Mouse (Mus musculus) monocyte, adult 2 months (primary cell): ENCODE results near the gene Clec12b.

Source experiments
- DNase-seq, 2 experiments: peaks; one replicate each; pipeline ENCODE4 v3.0.0; 2022; ENCODE audit warnings: low spot score in 2 of 2, low read depth in 1 of 2

Gene Clec12b

DNA sequence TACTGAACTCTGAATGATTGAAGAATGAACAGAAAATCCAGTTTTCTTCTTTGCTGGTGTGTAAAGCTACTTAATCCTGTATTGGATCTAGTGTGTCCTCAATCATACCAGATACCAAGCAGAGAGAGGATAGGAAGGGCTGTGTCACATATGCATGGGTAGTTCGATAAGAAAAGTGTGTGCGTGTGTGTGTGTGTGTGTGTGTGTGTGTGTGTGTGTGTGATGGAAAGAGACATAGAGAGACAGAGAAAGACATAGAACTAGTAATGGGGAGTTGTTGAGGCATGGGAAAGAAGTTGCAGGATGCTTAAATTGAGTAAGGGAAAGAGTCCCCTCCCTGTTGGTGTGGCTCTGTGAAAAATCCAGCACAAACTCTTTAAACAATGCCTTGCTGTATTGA is at the start of gene Clec12b:
TSS of gene Clec12b (minus strand) at position 101 of the 400 bp plus-strand sequence.
- no peak for DNase-seq

GRCm38 (mm10) chr6:129434239-129434638 is 48.6 kb upstream of the Clec12b start:
- peak; percentile 57 to 66 for DNase-seq

DNA sequence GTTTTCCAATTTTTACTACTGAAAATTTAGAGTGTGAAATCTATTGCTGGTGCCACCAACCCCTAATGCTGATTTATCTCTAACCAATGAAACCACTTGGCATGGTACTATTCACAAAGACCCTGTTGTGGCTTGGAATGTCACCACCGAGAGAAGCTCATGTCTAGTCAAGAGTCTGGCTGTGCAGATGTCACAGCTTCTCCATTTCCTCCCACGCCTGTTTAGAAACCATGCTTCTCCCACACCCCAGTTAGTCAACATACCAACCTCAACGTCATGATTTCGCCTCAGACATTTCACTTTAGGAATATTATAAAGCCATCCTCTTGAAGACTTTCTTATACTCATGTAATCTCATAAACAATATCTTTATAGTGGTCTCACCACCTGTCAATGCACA is 41.6 kb upstream of the Clec12b start:
- DNase-seq, result no peak

GRCm38 (mm10) chr6:129425812-129426211 is 40.1 kb upstream of the Clec12b start:
- no peak for DNase-seq

- DNase-seq, result no peak
Measured at GRCm38 (mm10) chr6:129425217-129425616, 39.5 kb upstream of the Clec12b start.

DNA sequence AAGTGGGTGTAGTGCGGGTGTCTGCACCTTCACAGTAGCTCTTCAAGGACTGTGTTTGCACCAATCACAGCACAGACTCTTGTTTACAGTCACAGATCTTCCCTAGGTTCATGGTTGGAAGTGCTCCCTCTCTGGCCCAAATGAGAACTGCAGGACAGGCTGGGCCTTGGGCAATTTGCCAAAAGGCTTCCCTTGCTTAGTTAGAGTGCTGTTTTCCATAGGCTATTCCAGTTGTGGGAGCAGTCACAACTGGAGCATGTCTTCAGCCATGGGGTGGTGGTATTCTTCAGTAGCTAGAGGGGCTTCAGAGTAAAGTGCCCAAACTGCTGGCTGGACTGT is 38.0 kb upstream of the Clec12b start:
- DNase-seq, result peak; percentile 30 to 65

- DNase-seq, result no peak
Measured at GRCm38 (mm10) chr6:129423040-129423733, 37.5 kb upstream of the Clec12b start.

DNA sequence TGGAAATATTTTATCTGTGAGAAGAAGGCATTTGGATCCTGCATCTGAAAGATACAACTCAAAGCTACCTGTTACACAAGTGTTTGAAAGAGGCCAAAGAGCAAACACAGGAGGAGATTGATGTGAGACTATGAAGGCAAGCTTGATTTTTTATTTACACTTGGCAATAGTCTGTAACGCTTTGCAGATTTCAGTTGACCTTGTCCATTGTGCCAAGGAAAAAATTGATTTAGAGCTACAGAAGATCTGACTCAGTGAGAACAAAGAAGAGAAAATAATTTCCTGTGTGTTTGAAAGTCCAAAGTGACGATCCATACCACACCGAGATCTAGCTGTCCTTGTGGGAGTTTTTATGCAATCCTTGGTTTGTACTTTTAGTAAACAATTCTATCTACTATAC is 36.6 kb upstream of the Clec12b start:
- no peak for DNase-seq

- DNase-seq, result no peak
Measured at GRCm38 (mm10) chr6:129414177-129414576, 28.5 kb upstream of the Clec12b start.

DNA sequence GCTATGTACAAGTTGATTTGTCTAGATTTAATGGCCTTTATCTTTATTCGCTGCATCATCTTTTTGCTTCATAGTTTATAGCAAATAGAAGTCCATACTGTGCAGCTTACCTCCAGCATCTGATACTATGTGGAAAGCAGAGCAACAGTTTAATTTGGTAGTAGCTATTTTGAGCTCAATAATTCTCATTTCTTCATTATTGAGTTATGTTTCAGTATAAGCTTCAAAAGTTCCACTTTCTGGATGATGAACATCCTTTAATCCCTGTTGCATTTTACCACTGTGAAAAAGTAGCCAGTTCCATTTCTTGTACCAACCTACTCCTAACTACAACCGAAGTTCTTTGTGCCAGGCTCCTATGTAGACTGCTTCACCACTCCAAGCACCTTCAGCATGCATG is 22.9 kb upstream of the Clec12b start, which contains the start of gene Clec9a:
TSS of gene Clec9a (plus strand) at position 301 of the 400 bp plus-strand sequence.
- no peak for DNase-seq

DNA sequence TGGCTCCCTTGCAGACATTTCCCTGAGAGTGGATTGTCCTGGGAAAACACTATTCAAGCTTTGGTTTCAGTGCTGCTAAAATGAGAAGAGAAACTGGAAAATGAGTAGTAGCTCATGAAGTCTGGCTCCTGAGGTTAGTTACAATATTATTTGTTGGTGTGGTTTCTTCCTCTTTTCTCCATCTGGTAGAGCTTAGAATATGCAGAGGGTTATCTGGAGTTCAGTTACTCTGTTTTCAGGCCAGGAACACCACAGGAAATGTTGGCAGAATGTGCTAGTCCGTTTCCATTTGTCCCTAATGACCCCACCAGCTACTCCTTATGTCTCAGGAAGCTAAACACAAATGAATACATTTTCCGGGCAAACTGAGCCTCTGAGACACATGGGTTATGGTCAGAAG is 21.6 kb upstream of the Clec12b start:
- DNase-seq, result peak; percentile 12 to 20

- no peak for DNase-seq
Measured at GRCm38 (mm10) chr6:129405999-129406398, 20.3 kb upstream of the Clec12b start.

GRCm38 (mm10) chr6:129403391-129403790 is 17.7 kb upstream of the Clec12b start:
- DNase-seq, result no peak

- no peak for DNase-seq
Measured at GRCm38 (mm10) chr6:129402404-129402803, 16.7 kb upstream of the Clec12b start.

DNA sequence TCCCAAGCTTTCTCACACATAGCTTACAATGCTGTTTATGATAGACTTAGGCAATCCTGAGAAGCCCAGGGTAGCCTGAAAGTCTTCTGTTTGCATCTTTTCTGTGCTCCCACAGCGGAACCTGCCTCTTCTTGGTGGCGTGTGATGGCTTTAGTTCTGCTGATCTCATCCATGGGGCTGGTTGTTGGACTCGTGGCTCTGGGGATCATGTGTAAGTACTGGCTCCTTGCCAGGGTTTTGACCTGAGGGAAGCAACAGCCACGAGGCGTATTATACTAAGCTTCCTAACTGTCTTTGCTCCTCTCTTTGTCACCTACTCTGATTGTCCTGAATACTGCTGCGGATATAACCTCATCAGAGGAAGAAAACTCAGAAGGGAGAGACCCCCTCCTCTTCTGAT is 14.3 kb upstream of the Clec12b start:
- no peak for DNase-seq

GRCm38 (mm10) chr6:129396997-129397396 is 11.3 kb upstream of the Clec12b start, which contains the start of gene Clec1b:
Gene Clec1b, plus strand, starts transcription at chr6:129397297.
- DNase-seq, result no peak

DNA sequence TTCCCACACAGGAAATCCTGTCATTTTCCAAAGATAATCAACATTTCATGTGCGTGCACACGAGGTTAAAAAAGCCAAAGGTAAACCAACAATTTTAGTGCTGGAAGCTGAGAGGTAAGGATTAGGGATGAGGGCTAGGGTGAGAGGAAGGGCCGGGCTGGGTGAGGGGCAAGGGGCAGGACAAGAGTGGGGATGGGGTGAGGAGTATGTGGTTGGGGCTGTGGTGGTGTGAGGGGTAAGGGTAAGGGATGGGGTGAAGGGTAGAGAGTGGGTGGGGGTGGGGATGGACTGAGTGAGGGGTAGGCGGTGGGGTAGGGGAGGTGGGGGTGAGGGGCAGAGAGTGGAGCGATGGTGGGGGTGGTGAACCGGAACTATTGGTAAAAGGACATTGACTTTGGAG is 8.1 kb upstream of the Clec12b start:
- DNase-seq, result no peak

DNA sequence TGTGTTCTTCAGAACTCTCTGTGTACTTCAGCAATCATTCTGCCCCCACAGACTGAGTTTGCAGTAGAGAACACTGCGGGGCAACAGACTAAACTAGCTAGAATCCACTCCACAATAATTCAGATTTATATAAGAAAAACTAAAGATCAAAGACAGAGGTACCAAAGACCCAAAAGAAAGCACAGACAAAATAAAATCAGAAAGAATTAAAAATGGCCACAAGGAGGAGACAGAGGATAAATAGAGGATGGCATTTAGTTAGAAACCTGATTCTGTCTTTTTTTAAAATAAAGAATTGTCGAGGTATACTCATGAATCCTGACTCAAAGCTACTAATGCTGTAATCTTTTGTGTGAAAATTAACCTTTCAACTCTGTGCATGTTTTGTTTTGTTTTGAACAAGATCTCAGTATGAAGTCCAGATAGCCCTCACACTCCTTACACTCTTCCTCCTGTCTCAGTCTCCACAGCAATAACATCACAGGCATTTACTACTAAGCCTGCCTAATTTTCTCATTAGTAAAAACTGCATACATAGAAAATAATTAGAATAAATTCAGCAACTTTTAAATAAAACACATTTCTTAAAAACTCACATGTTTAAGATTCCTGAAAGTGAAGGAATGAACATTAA is 7.5 kb upstream of the Clec12b start:
- DNase-seq, result no peak

DNA sequence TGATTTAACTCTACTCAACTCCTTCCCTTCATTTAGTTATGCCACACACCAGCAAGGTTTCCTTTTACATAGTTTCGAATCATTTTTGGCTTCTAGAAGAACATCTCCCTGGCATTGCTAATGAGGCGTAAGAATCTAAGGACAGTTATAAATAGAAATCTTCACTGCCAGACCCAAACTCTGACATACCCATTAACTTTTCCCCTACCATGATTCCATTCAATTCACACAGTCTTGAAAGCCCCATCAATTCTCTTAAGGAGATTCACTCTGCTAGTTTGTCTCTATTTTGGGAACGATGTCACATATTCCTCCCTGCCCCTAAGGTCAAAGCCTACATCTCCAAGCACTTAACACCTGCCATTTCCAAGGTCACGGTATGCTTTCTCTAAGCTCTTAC is 674 bp downstream of the Clec12b start:
- DNase-seq, result no peak

- DNase-seq, result no peak
Measured at GRCm38 (mm10) chr6:129383466-129383865, 2.2 kb downstream of the Clec12b start.

- DNase-seq, result no peak
Measured at GRCm38 (mm10) chr6:129381736-129382135, 3.9 kb downstream of the Clec12b start.

DNA sequence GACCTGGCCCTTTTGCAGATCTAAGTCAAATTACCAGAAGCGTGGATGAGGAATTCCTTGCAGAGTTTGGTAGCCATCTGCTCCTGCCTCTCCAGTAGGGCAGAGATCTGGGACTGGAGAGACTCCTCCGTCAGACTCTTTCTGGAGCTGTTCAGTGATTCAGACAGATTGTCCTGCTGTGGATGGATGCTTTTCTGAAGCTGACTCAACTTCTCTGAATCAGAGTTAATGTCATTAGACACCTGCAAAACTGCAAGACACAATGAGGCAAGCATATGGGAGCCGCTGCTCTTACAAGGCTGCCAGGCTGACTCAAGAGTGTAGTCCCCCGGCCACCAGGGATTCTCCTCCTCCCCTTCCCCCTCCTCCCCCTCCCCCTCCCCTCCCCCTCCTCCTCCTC is 5.2 kb downstream of the Clec12b start:
- no peak for DNase-seq

- DNase-seq, result no peak
Measured at GRCm38 (mm10) chr6:129374937-129375471, 10.7 kb downstream of the Clec12b start.
